Mouse (Mus musculus) cerebellum, adult 2 months (tissue): ENCODE measurements around the gene Bco2. TPM values are rescaled to one million over a fixed set of nuclear protein-coding genes. Genes with fewer than 3 reads are reported as not detected.

ENCODE experiments used
- DNase-seq, 2 experiments: peaks; one replicate each; pipeline ENCODE4 v3.0.0; 2021
- H3K27ac ChIP-seq: fragments of 200-500 bp; 2 replicates; pipeline ENCODE4 v1.5.1; 2012; ENCODE audit warnings: low read length, control low read depth, inconsistent platforms; ENCODE audit not compliant: insufficient read depth
- H3K27me3 ChIP-seq: fragments of 200-500 bp; 2 replicates; pipeline ENCODE4 v1.6.1; 2012; ENCODE audit warnings: inconsistent platforms, mild to moderate bottlenecking, low read length, moderate library complexity; ENCODE audit not compliant: control insufficient read depth, insufficient read depth
- H3K4me1 ChIP-seq: fragments of 200-500 bp; 2 replicates; pipeline ENCODE4 v1.6.1; 2011; ENCODE audit warnings: low read length; ENCODE audit not compliant: control insufficient read depth, insufficient read depth
- H3K4me3 ChIP-seq: fragments of 200-500 bp; replicated peaks from 2 replicates; pipeline ENCODE3; 2011; ENCODE audit warnings: mild to moderate bottlenecking, low read depth, low read length, control low read depth; ENCODE audit not compliant: insufficient read depth
- CTCF ChIP-seq: fragments of 200-500 bp; IDR thresholded peaks from 2 replicates; pipeline ENCODE4 v1.5.1; 2011; ENCODE audit warnings: low read depth, mild to moderate bottlenecking, control low read depth, low read length, moderate library complexity, borderline replicate concordance; ENCODE audit not compliant: insufficient read depth
- POLR2A ChIP-seq: fragments of 200-500 bp; IDR thresholded peaks from 2 replicates; pipeline ENCODE4 v1.6.1; 2011; ENCODE audit warnings: low read length, control low read depth, borderline replicate concordance; ENCODE audit not compliant: insufficient read depth
- WGBS: fragments of 180-500 bp; shearing (Covaris S2); methylation state at CpG from one replicate; pipeline ENCODE4 v1.1.7; 2018; 5-methylcytosine and 5-hydroxymethylcytosine counted together
- polyA plus RNA-seq: library from polyadenylated mRNA; depleted of rRNA; stranded (reverse); fragments of >200 nt; gene quantifications from 2 replicates; pipeline ENCODE4 v1.2.3, GENCODE M21; 2012

Gene Bco2
- polyA plus RNA-seq, 1 experiment, result 1.4 TPM

- TF ChIP-seq POLR2A, result no peak
- TF ChIP-seq CTCF, result no peak
- 76% methylated on average over 10 of the region's 10 CpGs for WGBS
- no peak for DNase-seq
- no peak overlapping the region for H3K4me3 ChIP-seq
- no peak overlapping the region for H3K27ac ChIP-seq
- H3K4me1 ChIP-seq, result no peaks in the 10 kb centered on the region
- H3K27me3 ChIP-seq, result no peaks in the 10 kb centered on the region
Observed at GRCm38 (mm10) chr9:50569599-50570525, 14.9 kb upstream of the Bco2 start.

- WGBS, result 40% methylated on average over 2 of the region's 2 CpGs
- Histone ChIP-seq H3K4me3 (no peak overlapping the region), H3K4me1 (no peaks in the 10 kb centered on the region), H3K27ac (no peak overlapping the region), H3K27me3 (no peaks in the 10 kb centered on the region)
- no peak for TF ChIP-seq CTCF
- no peak for TF ChIP-seq POLR2A
- DNase-seq, result no peak
Observed at GRCm38 (mm10) chr9:50567881-50568280, 12.9 kb upstream of the Bco2 start.

- no peaks in the 10 kb centered on the region for H3K27me3 ChIP-seq
- no peak for DNase-seq
- H3K4me1 ChIP-seq, result no peaks in the 10 kb centered on the region
- 89% methylated on average over 4 of the region's 4 CpGs for WGBS
- H3K4me3 ChIP-seq, result no peak overlapping the region
- no peak overlapping the region for H3K27ac ChIP-seq
- no peak for TF ChIP-seq POLR2A
- no peak for TF ChIP-seq CTCF
Observed at GRCm38 (mm10) chr9:50567372-50567771, 12.4 kb upstream of the Bco2 start.

GRCm38 (mm10) chr9:50565940-50566339 is 11.0 kb upstream of the Bco2 start:
- no peaks in the 10 kb centered on the region for H3K27me3 ChIP-seq
- no peaks in the 10 kb centered on the region for H3K4me1 ChIP-seq
- H3K4me3 ChIP-seq, result no peak overlapping the region
- TF ChIP-seq CTCF, result no peak
- TF ChIP-seq POLR2A, result no peak
- no peak overlapping the region for H3K27ac ChIP-seq
- no peak for DNase-seq
- 91% methylated on average over 4 of the region's 4 CpGs for WGBS

GRCm38 (mm10) chr9:50565173-50565572 is 10.2 kb upstream of the Bco2 start:
- 37% methylated on average over 7 of the region's 7 CpGs for WGBS
- Histone ChIP-seq H3K27me3 (no peaks in the 10 kb centered on the region; the same call in 1 of the 2 replicates), H3K4me3 (no peak overlapping the region), H3K4me1 (no peaks in the 10 kb centered on the region), H3K27ac (no peak overlapping the region)
- DNase-seq, result no peak
- TF ChIP-seq CTCF (no peak), POLR2A (no peak)

GRCm38 (mm10) chr9:50561918-50562360 is 7.0 kb upstream of the Bco2 start:
- no peak for TF ChIP-seq POLR2A
- TF ChIP-seq CTCF, result no peak
- Histone ChIP-seq H3K4me1 (no peaks in the 10 kb centered on the region), H3K4me3 (no peak overlapping the region), H3K27ac (no peak overlapping the region), H3K27me3 (no peaks in the 10 kb centered on the region; the same call in 1 of the 2 replicates)
- 84% methylated on average over 2 of the region's 2 CpGs for WGBS
- DNase-seq, result no peak

- 87% methylated on average over 38 of the region's 38 CpGs for WGBS
- no peak for DNase-seq
- no peak within 1 kb of the TSS for H3K4me3 ChIP-seq
- H3K27ac ChIP-seq, result no peak within 1 kb of the TSS
- H3K4me1 ChIP-seq, result no peaks in the 10 kb centered on the region
- no peaks in the 10 kb centered on the region; the same call in 1 of the 2 replicates for H3K27me3 ChIP-seq
- no peak for TF ChIP-seq POLR2A
- no peak for TF ChIP-seq CTCF
Observed at GRCm38 (mm10) chr9:50561145-50561917, 6.3 kb upstream of the Bco2 start, which contains the start of gene Tex12. Gene Tex12 (minus strand): TSS chr9:50561325.
